Mouse (Mus musculus) brain, embryonic 14.5 days (tissue): ENCODE results near the gene Ntf5. TPM values are rescaled to one million over a fixed set of nuclear protein-coding genes. Genes with fewer than 3 reads are reported as not detected.

Source experiments
- DNase-seq: peaks from one replicate; pipeline ENCODE4 v3.0.0-alpha.2; 2011; ENCODE audit warnings: low read depth
- CTCF ChIP-seq: fragments of 200-500 bp; IDR thresholded peaks from 2 replicates; pipeline ENCODE4 v1.5.1; 2012; ENCODE audit warnings: inconsistent platforms, mild to moderate bottlenecking, moderate library complexity, borderline replicate concordance; ENCODE audit not compliant: insufficient read depth, insufficient read length; ENCODE audit errors: extremely low read depth
- POLR2A ChIP-seq: fragments of 200-500 bp; IDR thresholded peaks from 2 replicates; pipeline ENCODE4 v1.6.1; 2012; ENCODE audit warnings: mild to moderate bottlenecking, inconsistent platforms, borderline replicate concordance; ENCODE audit not compliant: poor library complexity, insufficient read depth, insufficient read length, severe bottlenecking; ENCODE audit errors: extremely low read depth
- polyA plus RNA-seq: library from polyadenylated mRNA; depleted of rRNA; stranded (reverse); fragments of >200 nt; gene quantifications from 2 replicates; pipeline ENCODE4 v1.2.3, GENCODE M21; 2012; rRNA removed

The Ntf5 gene
- polyA plus RNA-seq, 1 experiment: 0.27 TPM

DNA sequence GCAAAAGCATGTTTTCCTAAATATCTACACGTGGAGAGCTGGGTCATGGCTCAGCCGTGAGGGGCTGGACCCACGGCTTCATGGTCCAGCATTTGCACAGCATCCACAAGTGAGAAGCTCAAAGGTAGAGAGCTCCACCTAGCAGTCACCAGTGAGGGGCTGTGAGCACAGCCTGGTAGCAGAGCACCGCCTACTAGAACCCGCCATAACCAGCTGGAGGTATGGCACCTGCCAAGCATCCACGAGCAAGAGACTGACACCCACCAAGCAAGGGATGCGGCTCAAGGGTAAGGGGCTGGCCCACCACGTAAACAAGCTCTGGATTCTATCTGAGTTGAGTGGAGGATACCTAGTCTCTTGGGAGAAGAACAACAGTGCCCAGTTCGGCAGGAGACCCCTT lies 52.1 kb downstream of the Ntf5 start:
- no peak for DNase-seq
- TF ChIP-seq CTCF (no peak), POLR2A (no peak)

DNA sequence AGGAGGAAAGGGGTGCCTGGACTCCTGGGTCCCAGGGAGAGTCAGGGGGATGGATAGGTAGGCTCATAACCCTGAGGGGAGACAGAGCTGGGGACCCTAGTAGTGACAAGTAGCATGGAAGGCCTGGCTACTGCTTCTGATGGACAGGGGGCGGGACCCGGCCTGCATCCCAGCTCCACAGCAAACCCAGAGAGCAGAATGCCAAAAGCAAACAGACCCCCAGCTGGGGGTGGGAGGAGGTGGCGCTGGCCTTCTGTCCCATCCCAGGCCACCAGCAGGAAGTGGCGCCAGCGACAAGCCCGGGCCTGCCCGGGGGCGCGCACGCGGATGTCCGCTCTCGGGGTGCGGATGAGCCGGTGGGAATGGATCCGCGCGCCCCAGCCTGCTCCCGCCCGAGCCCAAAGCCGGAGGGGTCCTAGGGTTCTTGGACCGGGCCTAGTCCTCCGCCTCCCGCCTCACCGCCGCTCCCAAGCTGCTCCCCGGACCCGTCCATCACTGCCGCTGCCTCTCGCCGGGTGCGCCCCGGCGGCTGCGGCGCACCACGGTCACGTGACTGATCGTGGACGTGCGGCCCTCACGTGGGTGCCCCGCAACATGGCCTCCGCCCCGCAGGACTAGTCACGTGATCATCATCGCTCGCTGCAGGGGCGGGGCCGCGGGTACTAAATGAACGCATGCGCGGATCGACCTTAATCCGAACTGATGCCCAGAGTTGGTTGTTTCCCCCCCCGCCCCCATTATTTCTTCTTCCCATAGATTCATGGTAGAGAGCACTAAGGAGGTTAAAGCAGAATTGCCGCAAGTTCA lies 53.0 kb downstream of the Ntf5 start, which contains the start of gene Bax:
Gene Bax (minus strand): TSS at position 616 of the 807 bp plus-strand sequence.
- peak; percentile 94 for TF ChIP-seq POLR2A
- no peak for TF ChIP-seq CTCF
- peak; percentile 98 for DNase-seq

Other genes starting within 250 kb of the Ntf5 start
- gene Slc17a7, start 249.7 kb upstream of the Ntf5 start, polyA plus RNA-seq: 6.7 and 25.8 TPM in 2 replicates
- gene Gfy, start 234.1 kb upstream of the Ntf5 start, polyA plus RNA-seq: 0.04 and 0.12 TPM in 2 replicates
- gene Pth2, start 232.7 kb upstream of the Ntf5 start, polyA plus RNA-seq: 0.25 and 0.30 TPM in 2 replicates
- 0.70 and 1.1 TPM in 2 replicates for gene Ccdc155, start 208.8 kb upstream of the Ntf5 start, polyA plus RNA-seq
- 1.4 and 2.1 TPM in 2 replicates for gene Dkkl1, start 201.5 kb upstream of the Ntf5 start, polyA plus RNA-seq
- gene Tead2, start 197.9 kb upstream of the Ntf5 start, polyA plus RNA-seq: 184 and 312 TPM in 2 replicates
- 1.4 and 1.5 TPM in 2 replicates for gene Cd37, start 174.6 kb upstream of the Ntf5 start, polyA plus RNA-seq
- 0.70 and 0.86 TPM in 2 replicates for gene Slc6a16, start 172.6 kb upstream of the Ntf5 start, polyA plus RNA-seq
- gene Slc6a21, start 136.2 kb upstream of the Ntf5 start, polyA plus RNA-seq: 0.11 TPM in 1 of 2 replicates, not detected in the other
- 19.0 and 20.3 TPM in 2 replicates for gene Trpm4, start 79.9 kb upstream of the Ntf5 start, polyA plus RNA-seq
- gene Hrc, start 78.4 kb upstream of the Ntf5 start, polyA plus RNA-seq: 0.48 and 1.3 TPM in 2 replicates
- gene Ppfia3, start 46.7 kb upstream of the Ntf5 start, polyA plus RNA-seq: 56.7 and 60.0 TPM in 2 replicates
- gene Lin7b, start 43.1 kb upstream of the Ntf5 start, polyA plus RNA-seq: 15.7 and 17.6 TPM in 2 replicates
- 643 and 713 TPM in 2 replicates for gene Snrnp70, start 18.0 kb upstream of the Ntf5 start, polyA plus RNA-seq
- 0.03 TPM in 1 of 2 replicates, not detected in the other for gene Kcna7, start 8.0 kb upstream of the Ntf5 start, polyA plus RNA-seq
- 1.1 and 1.7 TPM in 2 replicates for gene Lhb, start 7.1 kb downstream of the Ntf5 start, polyA plus RNA-seq
- 26.7 and 30.6 TPM in 2 replicates for gene Gys1, start 21.1 kb downstream of the Ntf5 start, polyA plus RNA-seq
- gene Ruvbl2, start 24.4 kb downstream of the Ntf5 start, polyA plus RNA-seq: 125 and 158 TPM in 2 replicates
- gene Ftl1, start 46.2 kb downstream of the Ntf5 start, polyA plus RNA-seq: 2,346 and 2,481 TPM in 2 replicates
- 168 and 237 TPM in 2 replicates for gene Bax, start 53.2 kb downstream of the Ntf5 start, polyA plus RNA-seq
- gene Tulp2, start 68.2 kb downstream of the Ntf5 start, polyA plus RNA-seq: 0.11 and 0.18 TPM in 2 replicates
- gene Gm45808, start 73.1 kb downstream of the Ntf5 start, polyA plus RNA-seq: 0.30 TPM in 1 of 2 replicates, not detected in the other
- 2.0 and 2.8 TPM in 2 replicates for gene Dhdh, start 75.1 kb downstream of the Ntf5 start, polyA plus RNA-seq
- 92.0 and 111 TPM in 2 replicates for gene Nucb1, start 96.7 kb downstream of the Ntf5 start, polyA plus RNA-seq
- 13.5 and 14.5 TPM in 2 replicates for gene Ppp1r15a, start 112.6 kb downstream of the Ntf5 start, polyA plus RNA-seq
- gene Plekha4, start 112.6 kb downstream of the Ntf5 start, polyA plus RNA-seq: 1.7 and 3.6 TPM in 2 replicates
- 0.25 and 0.44 TPM in 2 replicates for gene Hsd17b14, start 141.2 kb downstream of the Ntf5 start, polyA plus RNA-seq
- gene Bcat2, start 156.5 kb downstream of the Ntf5 start, polyA plus RNA-seq: 29.5 and 40.2 TPM in 2 replicates
- 0.13 TPM in 1 of 2 replicates, not detected in the other for gene Fgf21, start 201.8 kb downstream of the Ntf5 start, polyA plus RNA-seq
- gene Fut1, start 203.6 kb downstream of the Ntf5 start, polyA plus RNA-seq: 0.06 and 0.14 TPM in 2 replicates
- 0.13 and 0.16 TPM in 2 replicates for gene Izumo1, start 208.1 kb downstream of the Ntf5 start, polyA plus RNA-seq
- gene Rasip1, start 213.8 kb downstream of the Ntf5 start, polyA plus RNA-seq: 11.6 and 17.6 TPM in 2 replicates
- 3.2 and 4.0 TPM in 2 replicates for gene Mamstr, start 226.3 kb downstream of the Ntf5 start, polyA plus RNA-seq